9 mouse cellular contexts compared by ENCODE assay signal in the genomic region with DNA sequence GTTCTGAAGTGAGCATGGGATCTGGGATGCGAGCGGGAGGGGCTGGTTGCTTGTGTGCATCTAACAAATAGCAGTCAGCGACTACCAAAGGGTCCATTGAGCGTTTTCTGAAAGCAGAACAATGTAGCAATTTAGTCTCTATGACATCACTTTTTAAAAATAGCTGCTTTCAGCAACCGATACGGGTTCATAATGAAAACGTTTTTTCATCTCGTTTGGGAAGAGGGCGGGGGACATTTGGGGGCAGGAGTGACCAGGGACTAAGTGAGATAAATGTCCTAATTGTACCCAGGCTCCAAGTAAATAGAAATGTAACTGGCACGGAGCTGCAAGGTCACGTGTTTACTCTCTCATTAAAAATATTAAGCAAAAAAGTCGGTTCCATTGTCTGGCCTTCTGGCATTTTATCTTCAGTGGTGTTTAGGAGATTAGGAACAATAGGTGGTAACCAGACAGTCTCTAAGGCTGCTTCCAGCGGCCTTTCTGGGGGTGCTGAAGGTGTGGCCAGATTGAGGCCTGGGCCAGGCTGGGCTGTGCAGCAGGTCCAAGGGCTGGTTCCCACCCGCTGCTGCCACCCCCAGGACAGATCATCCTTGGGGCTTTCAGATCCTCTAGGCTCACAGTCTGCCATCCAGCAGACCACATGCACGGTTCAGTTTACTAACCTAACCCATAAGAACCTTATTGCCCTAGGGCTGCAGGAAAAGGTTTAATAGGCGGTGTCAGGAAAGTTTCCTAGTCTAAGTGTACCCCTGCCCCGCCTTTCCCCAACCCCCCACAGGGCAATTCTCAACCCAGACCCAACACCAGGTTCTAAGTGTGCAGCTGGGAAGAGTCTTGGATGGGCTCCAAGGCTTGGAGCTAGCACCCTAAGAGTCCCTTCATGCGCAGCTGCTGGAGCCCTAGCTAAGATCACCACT.
DNase-seq lines count a peak whose midpoint lies in the region; ATAC-seq and TF ChIP-seq lines count a peak whose summit lies in the region.
"Had no signal": no experiment of that assay in that cellular context is flagged by ENCODE, and none has a peak within 500 bp of the region (broad histone marks: within the 10 kb centered on the region; RNA-seq: fewer than 3 reads in every experiment).

No protein-coding gene starts in this region.

- H3K9ac ChIP-seq in hindbrain, embryonic 15.5 days = 0 out of 2 replicates have a peak overlapping the region, but pooled peaks have one; percentile 5
- no peak overlapping the region for H3K9ac ChIP-seq in midbrain, embryonic 13.5 days (replicated peaks)
- H3K9ac ChIP-seq in stomach, postnatal 0 days (ENCODE audit: low read length) = peak overlapping the region; percentile 13; the same call in 1 of the 2 replicates

- H3K4me1 ChIP-seq in brown adipose tissue, adult 24 weeks (ENCODE audit: control insufficient read depth, insufficient read depth, insufficient read length, low read length) = peaks cover 14% of the 10 kb centered on the region; the same call in 1 of the 2 replicates
- peaks cover 14% of the 10 kb centered on the region for H3K4me1 ChIP-seq in hindbrain, embryonic 15.5 days (replicated peaks)
- H3K4me1 ChIP-seq in midbrain, embryonic 13.5 days (replicated peaks) = peaks cover 17% of the 10 kb centered on the region
- H3K4me1 ChIP-seq in stomach, postnatal 0 days (replicated peaks; ENCODE audit: control insufficient read depth, insufficient read depth) = peaks cover 6% of the 10 kb centered on the region

- DNase-seq in ES-CJ7 (ENCODE audit: low read depth, low spot score) = peak; percentile 16
- DNase-seq in gastrocnemius, postnatal 10 days = peak; percentile 63
- DNase-seq in layer of hippocampus, postnatal 14 days (ENCODE audit: low spot score in 2 of 2) = peak; percentile 54 to 68
- DNase-seq in stomach, postnatal 0 days (ENCODE audit: low spot score) = peak; percentile 80

- 27% methylated on average over 18 of the region's 18 CpGs for WGBS in hindbrain, embryonic 15.5 days
- WGBS in midbrain, embryonic 13.5 days = 35% methylated on average over 18 of the region's 18 CpGs
- 20% methylated on average over 18 of the region's 18 CpGs for WGBS in stomach, postnatal 0 days

- no peaks in the 10 kb centered on the region for H3K36me3 ChIP-seq in hindbrain, embryonic 15.5 days
- no peaks in the 10 kb centered on the region for H3K36me3 ChIP-seq in midbrain, embryonic 13.5 days
- no peaks in the 10 kb centered on the region for H3K36me3 ChIP-seq in stomach, postnatal 0 days (ENCODE audit: control insufficient read depth, insufficient read depth, low read length)
- H3K36me3 ChIP-seq: G1E had no signal

- TF ChIP-seq CTCF in stomach, postnatal 0 days (IDR thresholded peaks at IDR 0.05; ENCODE audit: low read depth) = peak; percentile 40

- H3K27ac ChIP-seq in brown adipose tissue, adult 24 weeks (replicated peaks; ENCODE audit: low read depth, low read length) = no peak overlapping the region; the same call in 1 of the 2 replicates
- H3K27ac ChIP-seq in hindbrain, embryonic 15.5 days (replicated peaks) = peak overlapping the region; percentile 67
- H3K27ac ChIP-seq in midbrain, embryonic 13.5 days = peak overlapping the region; percentile 53
- peak overlapping the region; percentile 61 for H3K27ac ChIP-seq in stomach, postnatal 0 days (replicated peaks)

- no peaks in the 10 kb centered on the region for H3K27me3 ChIP-seq in hindbrain, embryonic 15.5 days
- H3K27me3 ChIP-seq in midbrain, embryonic 13.5 days = no peaks in the 10 kb centered on the region
- no peaks in the 10 kb centered on the region for H3K27me3 ChIP-seq in stomach, postnatal 0 days (ENCODE audit: control insufficient read depth, insufficient read depth, low read length)

- no peak for TF ChIP-seq EP300 in stomach, postnatal 0 days (optimal IDR thresholded peaks at IDR 0.05)

- peak overlapping the region; percentile 37 for H3K4me3 ChIP-seq in brown adipose tissue, adult 24 weeks (ENCODE audit: insufficient read depth, low read depth, low read length)
- no peak overlapping the region for H3K4me3 ChIP-seq in hindbrain, embryonic 15.5 days
- no peak overlapping the region for H3K4me3 ChIP-seq in midbrain, embryonic 13.5 days (replicated peaks)
- H3K4me3 ChIP-seq in stomach, postnatal 0 days (ENCODE audit: low read depth, low read length) = no peak overlapping the region

- H3K9me3 ChIP-seq in hindbrain, embryonic 15.5 days = no peaks in the 10 kb centered on the region
- no peaks in the 10 kb centered on the region for H3K9me3 ChIP-seq in midbrain, embryonic 13.5 days
- H3K9me3 ChIP-seq in stomach, postnatal 0 days (ENCODE audit: control insufficient read depth, low read length) = no peaks in the 10 kb centered on the region
- H3K9me3 ChIP-seq: G1E had no signal

- ATAC-seq in hindbrain, embryonic 15.5 days (ENCODE audit: low FRiP score, low read depth) = peak; percentile 87
- peak; percentile 92 for ATAC-seq in midbrain, embryonic 13.5 days
- ATAC-seq in stomach, postnatal 0 days (ENCODE audit: low FRiP score, low TSS enrichment) = peak; percentile 71
- ATAC-seq in granulocyte monocyte progenitor cell, adult 5-6 weeks (replicated peaks; ENCODE audit: poor library complexity, severe bottlenecking) = no peak

- H3K4me2 ChIP-seq in hindbrain, embryonic 15.5 days = peak overlapping the region; percentile 8; the same call in 1 of the 2 replicates
- H3K4me2 ChIP-seq in midbrain, embryonic 13.5 days (replicated peaks) = no peak overlapping the region
- H3K4me2 ChIP-seq in stomach, postnatal 0 days (replicated peaks; ENCODE audit: low read depth) = peak overlapping the region; percentile 32; the same call in 1 of the 2 replicates

Comparison
In these comparisons a context has a peak if more than half of its experiments do, and no peak if none do; other contexts are left out.
1. DNase-seq: peak in every context shown above with its lines; median percentile 80 in stomach, postnatal 0 days; 63 in gastrocnemius, postnatal 10 days; 61 in layer of hippocampus, postnatal 14 days; 16 in ES-CJ7.